Mouse (Mus musculus) lung, postnatal 0 days (tissue): ENCODE data around the gene Tiam2.

ENCODE experiments used
- CTCF ChIP-seq: IDR thresholded peaks from 2 replicates; pipeline ENCODE4 v1.5.1; 2016; ENCODE audit warnings: antibody characterized with exemption, mild to moderate bottlenecking
- EP300 ChIP-seq: IDR thresholded peaks from 2 replicates; pipeline ENCODE4 v1.6.1; 2016; ENCODE audit warnings: antibody characterized with exemption, mild to moderate bottlenecking, control low read depth

DNA sequence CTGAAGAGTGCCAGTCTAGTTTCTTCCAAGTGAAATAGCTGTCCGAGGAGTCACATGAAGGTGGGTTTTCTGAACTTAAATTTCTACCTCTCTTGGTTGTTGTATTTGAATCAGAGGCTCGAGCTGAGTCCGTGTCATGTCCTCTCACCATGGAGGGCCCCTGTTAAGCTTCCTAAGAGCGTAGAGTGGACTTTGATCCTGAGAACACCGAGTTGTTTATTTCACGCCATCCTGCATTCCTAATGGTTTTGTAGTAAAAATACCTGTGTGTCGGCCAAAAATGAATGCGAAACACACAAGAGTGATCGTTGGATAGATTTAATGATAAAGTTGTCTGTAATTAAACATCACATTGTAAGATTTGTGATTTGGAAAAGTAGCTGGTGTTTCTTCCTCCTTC, 128.5 kb downstream of the Tiam2 start:
- TF ChIP-seq CTCF (no peak), EP300 (no peak)
